Mouse (Mus musculus) layer of hippocampus, adult 9-11 months (tissue): ENCODE results near the gene Copz2.
"Not testable (repeated sequence)": the region's sequence is repeated elsewhere in the genome, so short reads cannot be mapped to it uniquely, and the experiment has no call there.

Experiments
- DNase-seq: peaks from one replicate; pipeline ENCODE4 v3.0.0; 2022

The Copz2 gene

DNA sequence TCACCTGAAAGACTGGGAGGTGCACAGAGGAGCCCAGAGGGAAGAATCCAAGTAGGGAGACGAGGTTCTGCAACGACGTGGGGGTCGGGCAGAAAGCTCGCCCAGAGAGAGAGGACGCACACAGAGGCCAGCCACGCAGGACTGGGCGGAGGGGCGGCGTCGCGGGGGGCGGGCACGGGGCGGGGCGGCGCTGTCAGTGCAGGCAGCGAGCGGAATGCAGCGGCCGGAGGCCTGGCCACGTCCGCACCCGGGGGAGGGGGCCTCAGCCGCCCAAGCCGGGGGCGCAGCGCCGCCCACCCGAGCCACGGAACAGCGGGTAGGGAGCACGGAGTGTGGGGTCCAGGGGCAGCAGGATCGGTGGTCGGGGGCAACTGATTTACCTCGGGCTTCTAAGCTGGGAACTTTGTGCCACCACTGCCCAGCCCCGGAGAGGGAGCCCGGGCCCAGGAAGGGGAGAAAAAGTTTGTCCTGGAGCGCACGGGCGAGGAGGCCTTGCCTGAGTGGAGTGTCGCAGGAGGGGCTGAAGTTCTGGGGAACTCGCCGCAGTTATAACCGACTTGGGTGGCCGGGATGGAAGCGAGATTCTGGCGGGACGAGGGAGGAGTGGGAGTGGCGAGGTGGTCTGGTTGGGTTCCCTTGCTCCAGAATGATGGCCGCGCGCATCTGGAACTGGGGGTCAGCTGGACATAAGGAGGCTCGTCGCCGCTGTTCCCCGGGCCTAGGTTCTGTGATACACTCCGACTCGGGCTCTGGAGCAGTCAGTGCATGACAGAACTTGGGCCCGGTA, at the start of gene Copz2:
Copz2 (plus strand) TSS at position 190 of the 787 bp plus-strand sequence.
- no peak for DNase-seq

DNA sequence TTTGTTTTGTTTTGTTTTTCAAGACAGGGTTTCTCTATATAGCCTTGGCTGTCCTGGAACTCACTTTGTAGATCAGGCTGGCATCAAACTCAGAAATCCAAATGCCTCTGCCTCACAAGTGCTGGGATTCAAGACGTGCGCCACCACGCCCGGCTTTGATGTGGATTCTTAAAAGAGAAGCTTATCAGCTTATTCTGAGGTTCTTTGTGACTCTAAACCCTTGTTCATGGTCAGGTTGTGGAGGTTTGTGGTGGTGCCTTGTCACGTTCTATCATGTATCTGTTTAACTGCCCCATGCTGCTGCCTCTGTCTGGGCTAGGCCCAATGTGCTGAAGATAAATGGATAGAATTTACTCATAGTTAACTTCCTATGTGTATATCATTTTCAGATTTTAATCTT, 44.1 kb upstream of the Copz2 start:
- DNase-seq: no peak

GRCm38 (mm10) chr11:96808066-96808465, 41.6 kb upstream of the Copz2 start:
- DNase-seq: no peak

DNA sequence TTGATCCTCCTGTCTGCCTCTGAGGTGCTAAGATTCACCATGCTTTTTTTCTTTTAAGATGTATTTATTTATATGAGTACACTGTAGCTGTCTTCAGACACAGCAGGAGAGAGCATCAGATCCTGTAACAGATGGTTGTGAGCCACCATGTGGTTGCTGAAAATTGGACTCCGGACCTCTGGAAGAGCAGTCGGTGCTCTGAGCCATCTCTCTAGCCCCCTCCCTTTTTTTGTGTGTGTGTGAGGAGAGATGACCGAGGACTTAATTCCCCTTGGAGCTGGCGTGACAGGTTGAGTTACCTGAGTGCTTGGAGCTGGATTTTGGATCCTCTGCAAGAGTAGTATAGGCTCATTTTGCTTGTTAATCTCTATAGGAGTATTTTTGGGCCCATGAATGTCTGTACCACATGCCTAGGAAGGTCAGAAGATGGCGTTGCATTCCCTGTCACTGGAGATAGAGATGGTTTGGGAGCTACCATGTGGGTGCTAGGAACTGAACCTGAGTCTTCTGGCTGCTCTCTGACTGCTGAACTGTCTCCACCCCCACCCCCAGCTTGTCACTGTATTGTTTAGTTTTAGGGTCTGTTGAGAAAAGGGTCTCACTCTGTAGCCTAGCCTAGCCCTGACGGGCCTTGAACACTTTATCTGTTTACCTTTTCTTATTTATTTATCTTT, 40.0 kb upstream of the Copz2 start:
- no peak for DNase-seq

DNA sequence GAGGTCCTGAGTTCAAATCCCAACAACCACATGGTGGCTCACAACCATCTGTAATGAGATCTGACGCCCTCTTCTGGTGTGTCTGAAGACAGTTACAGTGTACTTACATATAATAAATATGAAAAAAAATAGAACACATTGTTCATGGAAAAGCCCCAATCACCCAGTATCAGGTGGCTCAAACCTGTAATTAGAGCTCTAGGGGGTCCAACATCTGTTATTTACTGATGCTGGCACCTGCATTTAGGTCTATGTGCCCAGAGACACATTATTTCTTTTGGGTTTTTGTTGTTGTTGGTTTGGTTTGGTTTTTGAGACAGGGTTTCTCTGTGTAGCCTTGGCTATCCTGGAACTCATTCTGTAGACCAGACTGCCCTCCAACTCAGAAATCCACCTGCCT, 38.5 kb upstream of the Copz2 start:
- DNase-seq: not testable (repeated sequence)

DNA sequence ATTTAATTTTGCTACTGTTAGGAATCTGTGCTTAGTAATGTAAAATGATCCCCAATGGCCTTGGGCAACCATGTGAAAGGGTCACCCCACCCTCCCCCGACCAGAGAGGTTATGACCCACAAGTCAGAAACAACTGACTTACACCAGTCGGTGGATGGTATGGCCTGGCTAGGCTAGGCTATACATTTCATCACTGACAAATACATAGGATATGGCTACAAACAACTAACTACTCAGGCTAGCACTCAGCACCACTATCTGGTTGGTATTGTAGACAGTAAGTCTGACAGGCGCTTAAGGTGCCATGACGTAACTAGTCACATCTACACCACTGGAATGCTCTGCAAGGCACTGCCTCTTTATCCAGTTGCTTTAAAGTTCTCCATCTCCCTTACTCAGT, 36.2 kb upstream of the Copz2 start:
- DNase-seq: no peak

DNA sequence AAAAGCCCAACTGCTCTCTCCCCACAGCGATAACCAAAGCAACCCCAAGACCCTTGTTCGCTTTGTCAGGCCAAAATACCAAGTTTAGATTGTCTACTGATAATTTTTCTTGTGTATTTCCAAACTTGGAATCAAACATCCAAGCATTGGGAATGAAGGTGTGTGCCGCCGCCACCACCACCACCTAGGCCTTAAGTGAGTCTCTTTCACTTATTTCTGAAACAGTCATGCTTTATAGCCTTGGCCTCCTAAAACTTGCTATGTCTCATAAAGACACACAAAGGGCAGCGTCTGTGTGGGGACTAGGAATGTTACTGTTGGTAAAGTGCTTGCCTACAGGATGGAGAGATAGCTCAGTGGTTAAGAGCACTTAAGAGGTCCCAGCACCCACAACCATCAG, 35.8 kb upstream of the Copz2 start:
- DNase-seq: no peak

DNA sequence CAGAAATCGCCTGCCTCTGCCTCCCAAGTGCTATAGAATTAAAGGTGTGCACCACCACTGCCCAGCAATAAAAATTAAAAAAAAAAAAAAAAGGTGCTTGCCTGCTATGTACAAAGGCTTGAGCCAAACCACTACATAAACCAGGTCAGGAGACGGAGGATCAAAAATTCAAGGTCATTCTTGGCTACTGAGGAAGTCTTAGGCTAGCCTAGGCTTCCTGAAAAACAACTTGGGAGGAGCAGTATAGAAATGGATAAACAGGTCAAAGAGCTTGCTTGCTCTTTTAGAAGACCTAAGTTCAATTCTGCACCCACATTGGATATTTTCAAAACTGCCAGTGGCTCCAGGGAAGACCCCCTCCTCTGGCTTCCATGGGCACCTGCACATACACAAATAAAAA, 35.2 kb upstream of the Copz2 start:
- DNase-seq: no peak

DNA sequence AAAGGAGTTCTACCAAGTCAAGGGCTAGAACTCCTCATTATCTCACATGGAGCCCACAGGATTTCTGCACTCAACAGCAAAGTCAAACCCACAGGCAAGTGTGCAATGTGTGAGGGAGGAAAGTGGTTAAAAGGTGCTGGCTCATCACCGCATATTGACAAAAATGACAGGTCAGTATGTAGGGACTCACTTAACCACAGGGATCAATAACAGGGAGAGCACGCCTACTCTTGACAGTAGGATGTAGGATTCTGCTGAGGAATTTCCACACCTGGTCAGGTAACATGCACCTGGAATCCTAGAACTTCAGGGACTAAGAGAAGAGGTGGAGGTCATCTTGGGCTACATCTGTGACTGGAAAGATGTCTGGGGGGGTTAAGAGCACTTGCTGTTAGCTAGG, 33.8 kb upstream of the Copz2 start:
- no peak for DNase-seq

GRCm38 (mm10) chr11:96816494-96816893, 33.2 kb upstream of the Copz2 start:
- no peak for DNase-seq

- no peak for DNase-seq
Observed at GRCm38 (mm10) chr11:96816979-96817378, 32.7 kb upstream of the Copz2 start.

DNA sequence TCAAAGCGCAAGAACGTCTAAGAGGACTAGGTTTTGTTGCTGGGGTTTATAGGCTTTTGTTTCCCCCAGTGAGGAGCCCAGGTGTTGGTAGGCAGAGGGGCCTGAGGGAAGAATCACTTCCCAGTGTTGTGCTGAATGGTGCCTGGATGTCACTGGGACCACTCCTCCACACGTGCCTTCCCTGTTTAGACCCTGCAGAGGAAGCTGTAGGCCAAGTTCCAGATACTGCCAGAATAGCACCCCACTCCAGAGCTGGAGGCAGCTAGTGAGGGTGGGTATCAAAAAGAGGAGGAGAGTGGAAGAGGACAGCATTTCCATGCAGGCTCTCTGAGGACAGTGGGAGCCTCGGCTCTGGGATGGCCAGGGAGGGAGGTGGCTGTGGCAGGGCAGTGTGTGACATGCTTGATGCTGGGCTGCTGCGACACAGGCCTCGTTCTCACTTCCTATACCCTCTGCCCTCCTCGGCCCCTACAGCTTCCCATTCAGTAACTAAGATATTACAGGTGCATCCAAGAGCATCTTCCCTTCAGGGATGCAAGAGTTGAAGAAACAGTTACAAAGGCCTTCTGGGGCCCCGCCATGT, 31.5 kb upstream of the Copz2 start:
- DNase-seq: no peak

- no peak for DNase-seq
Observed at GRCm38 (mm10) chr11:96821956-96822355, 27.7 kb upstream of the Copz2 start.

- DNase-seq: no peak
Observed at GRCm38 (mm10) chr11:96822675-96823470, 26.8 kb upstream of the Copz2 start.

DNA sequence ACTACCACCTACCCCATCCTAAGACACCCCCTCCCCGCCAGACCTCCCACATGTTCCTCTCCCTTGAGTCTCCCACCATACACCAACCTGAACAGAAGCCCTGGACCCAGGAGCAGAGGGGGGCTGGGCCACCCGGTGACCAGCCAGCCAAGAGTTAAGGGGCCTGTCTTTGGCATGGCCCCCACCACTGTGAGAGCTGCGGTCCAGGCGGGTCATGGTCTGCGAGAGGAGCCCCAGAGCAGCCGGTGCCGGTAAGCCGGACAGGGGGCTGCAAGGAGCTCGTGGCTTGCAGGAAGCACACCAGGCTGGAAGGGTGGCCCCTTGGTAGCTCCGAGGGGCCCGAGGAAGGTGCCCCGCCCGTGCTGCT, 26.2 kb upstream of the Copz2 start:
- DNase-seq: no peak

DNA sequence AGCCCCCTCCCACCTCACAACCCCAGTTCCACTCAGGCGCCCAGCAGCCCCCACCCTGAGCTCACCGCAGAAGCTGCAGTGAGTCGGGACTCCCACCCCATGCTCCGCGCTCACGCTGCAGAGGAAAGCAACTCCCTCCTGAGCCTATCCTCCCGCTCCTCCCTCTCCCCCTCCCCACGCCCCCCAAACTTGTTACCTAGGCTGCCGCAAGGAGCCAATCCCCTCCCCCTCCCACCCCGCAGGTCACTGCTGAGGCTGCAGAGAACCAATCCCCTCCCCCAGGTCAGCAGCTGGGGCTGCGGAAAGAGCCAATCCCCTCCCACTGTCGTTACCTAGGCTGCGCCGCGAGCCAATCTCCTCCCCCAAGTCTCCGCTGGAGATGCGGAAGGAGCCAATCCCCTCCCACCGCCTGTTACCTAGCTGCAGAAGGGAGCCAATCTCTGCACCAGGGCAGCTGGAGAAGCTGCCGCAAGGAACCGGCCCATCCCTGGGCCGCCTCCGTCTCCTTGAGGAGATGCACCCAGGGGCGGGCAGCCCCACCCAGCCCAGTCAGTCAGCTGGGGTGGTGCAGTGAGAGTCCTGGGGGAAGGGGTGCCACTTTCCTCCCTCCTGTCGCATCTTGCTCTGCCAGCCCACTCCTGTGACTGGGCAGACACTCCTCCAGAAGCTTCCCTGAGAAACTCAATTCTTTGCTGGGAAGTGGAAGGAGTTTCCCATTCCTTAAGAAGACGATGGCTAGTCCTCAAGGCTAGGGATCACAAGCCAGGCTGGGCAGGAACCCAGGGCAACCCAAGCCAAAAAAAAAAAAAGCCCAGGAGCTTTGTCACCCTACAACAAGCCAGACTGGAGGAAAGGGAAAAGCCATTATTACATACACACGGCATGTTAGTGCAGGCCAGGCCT, 25.5 kb upstream of the Copz2 start:
- DNase-seq: peak; percentile 91

DNA sequence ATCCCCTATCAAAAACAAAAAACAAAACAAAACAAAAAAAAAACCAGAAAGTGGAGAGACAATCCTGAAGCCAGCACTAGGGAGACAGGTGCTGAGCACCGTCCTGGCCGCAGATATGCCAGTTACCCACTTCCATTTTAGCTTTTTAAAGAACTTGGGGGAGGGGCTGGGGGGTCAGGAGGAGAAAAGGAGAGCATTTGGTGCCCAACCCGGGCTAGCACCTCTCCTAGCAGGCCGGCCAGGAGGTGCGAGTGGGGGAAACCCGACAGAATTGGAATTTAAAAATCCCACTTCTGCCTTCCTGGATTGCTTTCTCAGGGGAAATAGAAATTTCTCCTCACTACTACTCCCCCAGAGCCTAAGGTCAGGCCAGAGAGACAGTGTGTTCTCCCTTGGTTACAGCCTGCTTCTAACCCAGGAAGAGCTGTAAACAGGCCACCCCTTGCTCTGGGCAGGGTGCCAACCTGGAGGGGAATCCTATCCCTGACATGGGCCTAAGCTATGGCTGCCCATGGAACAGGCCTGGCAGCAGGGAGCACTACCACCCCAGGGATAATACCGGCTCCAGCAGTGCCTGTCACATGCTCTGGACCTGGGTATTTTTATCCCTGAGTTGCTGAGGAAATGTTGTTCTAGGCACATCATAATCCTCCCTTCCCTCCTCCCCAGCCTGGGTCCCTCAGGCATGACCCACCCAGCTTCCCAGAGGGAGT, 24.7 kb upstream of the Copz2 start:
- DNase-seq: peak; percentile 48

- DNase-seq: no peak
Observed at GRCm38 (mm10) chr11:96826481-96826880, 23.2 kb upstream of the Copz2 start.

GRCm38 (mm10) chr11:96827062-96827581, 22.5 kb upstream of the Copz2 start:
- DNase-seq: no peak

DNA sequence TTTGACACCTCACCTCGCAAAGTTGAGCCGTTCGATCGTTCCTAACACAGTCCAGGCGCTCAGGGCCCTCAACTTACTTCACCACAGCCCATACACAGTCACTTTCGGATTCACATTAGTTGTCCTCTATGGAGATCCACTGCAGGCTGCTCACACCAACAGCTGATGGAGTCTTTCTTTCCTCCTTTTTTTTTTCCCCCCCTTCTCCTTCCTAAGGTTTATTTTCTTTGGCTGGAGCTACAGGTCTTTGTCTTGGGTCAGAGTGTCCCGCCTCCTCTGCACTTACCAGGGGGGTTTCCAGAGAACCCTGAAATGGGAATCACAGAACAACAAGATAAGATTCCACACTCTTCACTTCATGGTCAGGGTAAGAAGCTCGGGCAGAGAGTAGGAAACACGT, 21.8 kb upstream of the Copz2 start:
- no peak for DNase-seq

DNA sequence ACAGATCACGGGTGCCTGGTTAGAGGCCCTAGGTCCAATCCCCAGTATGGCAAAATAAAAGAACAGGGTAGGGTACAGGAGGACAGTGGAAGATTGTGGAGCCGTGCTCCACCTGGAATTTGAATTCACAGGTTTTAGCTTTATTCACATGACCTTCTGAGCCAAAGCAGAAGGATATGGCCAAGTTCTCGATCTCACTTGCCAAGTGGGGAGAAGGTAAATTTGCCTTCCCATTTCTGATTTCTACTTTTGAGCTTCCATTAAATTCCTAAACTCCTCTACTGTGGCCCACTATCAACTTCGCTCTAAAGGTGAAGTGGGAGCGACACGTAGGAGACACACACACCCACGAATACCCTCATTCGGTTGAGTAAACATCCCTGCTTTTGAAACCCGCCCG, 20.8 kb upstream of the Copz2 start:
- no peak for DNase-seq
